Mouse (Mus musculus) testis, adult 2 months (tissue): ENCODE data around the gene Ttc1.

Source experiments
- CTCF ChIP-seq: fragments of 200-500 bp; IDR thresholded peaks from 2 replicates; pipeline ENCODE4 v1.5.1; 2012; ENCODE audit warnings: low read depth, mild to moderate bottlenecking, inconsistent platforms, low read length, moderate library complexity; ENCODE audit not compliant: control insufficient read depth, insufficient read depth, insufficient replicate concordance
- POLR2A ChIP-seq: fragments of 200-500 bp; IDR thresholded peaks from 2 replicates; pipeline ENCODE4 v1.6.1; 2012; ENCODE audit warnings: low read depth, mild to moderate bottlenecking, inconsistent platforms, low read length, moderate library complexity; ENCODE audit not compliant: control insufficient read depth

DNA sequence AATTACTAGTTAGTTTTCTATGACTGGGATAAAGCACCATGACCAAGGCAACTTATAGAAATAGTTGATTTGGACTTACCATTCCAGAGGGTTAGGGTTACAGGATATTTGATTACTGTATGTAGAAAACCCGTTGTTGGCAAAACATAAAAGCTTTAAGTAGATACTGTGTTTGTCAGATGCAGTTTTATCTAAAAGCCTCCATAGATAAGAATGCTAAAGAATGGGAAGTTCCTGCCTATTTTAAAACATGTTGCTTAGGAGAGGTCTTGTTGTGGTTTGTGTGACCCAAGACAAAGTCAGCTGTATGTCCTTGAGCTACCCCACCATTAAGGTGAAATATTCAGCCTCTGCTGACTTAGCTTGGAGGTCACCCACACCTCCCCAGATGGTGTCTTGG, 6.8 kb upstream of the Ttc1 start:
- no peak for TF ChIP-seq POLR2A
- TF ChIP-seq CTCF: no peak
